Mouse (Mus musculus): ENCODE results near the gene Nr1d1. TPM values are rescaled to one million over a fixed set of nuclear protein-coding genes. Genes with fewer than 3 reads are reported as not detected.
A peak's percentile ranks its signal among the peaks of the same experiment; 100 is the strongest.

The Nr1d1 gene
- polyA plus RNA-seq, 1 experiment from 2014 or later = 6.4 TPM

DNA sequence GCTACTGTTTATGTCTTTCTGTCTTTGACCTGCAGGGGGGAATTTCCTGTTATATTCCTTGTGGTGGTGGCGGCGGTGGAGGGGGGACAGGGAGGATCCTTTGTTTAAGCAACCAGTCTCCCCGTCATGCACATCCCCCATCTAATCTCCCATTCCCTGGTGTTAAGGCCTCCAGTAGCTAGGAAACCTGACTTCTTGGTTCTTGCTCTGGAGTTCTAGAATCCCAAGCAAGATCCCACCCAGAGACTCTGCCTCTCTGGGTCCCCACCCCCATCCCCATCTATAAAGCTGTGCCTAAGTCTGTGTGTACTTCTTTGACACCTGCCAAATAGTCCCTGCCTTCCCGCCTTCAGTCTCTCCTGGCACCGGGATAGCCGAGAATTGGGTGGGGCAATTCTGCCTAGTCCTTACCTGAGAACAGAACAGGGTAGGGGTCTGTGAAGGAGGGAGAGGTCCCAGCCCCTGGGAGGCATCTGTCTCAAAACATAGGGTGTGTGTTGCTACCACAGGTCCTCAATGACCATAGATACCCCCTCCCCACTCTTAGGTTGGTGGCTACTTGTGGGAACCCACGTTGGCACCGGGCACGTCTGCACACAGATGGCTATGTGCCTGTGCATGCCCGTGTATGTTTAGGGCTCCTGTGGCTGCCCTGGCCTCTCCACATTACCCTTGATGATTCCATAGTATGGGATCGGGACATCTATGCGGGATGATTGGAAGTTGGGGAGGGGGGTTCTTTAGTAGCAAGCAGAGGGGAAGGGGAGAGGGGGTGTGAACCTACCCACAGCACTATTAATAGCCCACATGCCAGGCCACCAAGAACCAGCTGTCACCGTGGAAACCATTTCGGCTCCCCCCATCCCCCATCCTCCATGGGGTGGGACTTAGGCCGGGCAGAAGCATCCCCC is 26.4 kb downstream of the Nr1d1 start:
- Histone ChIP-seq H3K27me3 (replicated peaks) (no peaks in the 10 kb centered on the region), H3K9ac (peak overlapping the region; percentile 76), H3K27ac (replicated peaks) (peak overlapping the region; percentile 92), H3K9me3 (no peaks in the 10 kb centered on the region), H3K4me2 (peak overlapping the region; percentile 64), H3K36me3 (peaks cover 9% of the 10 kb centered on the region), H3K4me1 (peaks cover 99% of the 10 kb centered on the region), H3K4me3 (peak overlapping the region; percentile 18)
- WGBS = 29% methylated on average over 15 of the region's 15 CpGs
- ATAC-seq (ENCODE audit: extremely low read depth, insufficient number of reproducible peaks, low FRiP score, low TSS enrichment) = no peak

GRCm38 (mm10) chr11:98747804-98748505 is 27.2 kb downstream of the Nr1d1 start:
- H3K4me2 ChIP-seq = peak overlapping the region; percentile 64
- H3K27me3 ChIP-seq (replicated peaks) = no peaks in the 10 kb centered on the region
- peak overlapping the region; percentile 18; the same call in 1 of the 2 replicates for H3K4me3 ChIP-seq
- no peaks in the 10 kb centered on the region for H3K9me3 ChIP-seq
- no peak for ATAC-seq (ENCODE audit: extremely low read depth, insufficient number of reproducible peaks, low FRiP score, low TSS enrichment)
- peak overlapping the region; percentile 76 for H3K9ac ChIP-seq
- WGBS = 41% methylated on average over 6 of the region's 6 CpGs
- 0 out of 2 replicates have a peak, but pooled peaks cover 1% of the 10 kb centered on the region for H3K36me3 ChIP-seq
- peak overlapping the region; percentile 92 for H3K27ac ChIP-seq (replicated peaks)
- peaks cover 99% of the 10 kb centered on the region for H3K4me1 ChIP-seq

GRCm38 (mm10) chr11:98746855-98747693 is 28.1 kb downstream of the Nr1d1 start:
- Histone ChIP-seq H3K4me2 (peak overlapping the region; percentile 68), H3K4me3 (peak overlapping the region; percentile 35), H3K4me1 (peaks cover 94% of the 10 kb centered on the region), H3K27ac (replicated peaks) (peak overlapping the region; percentile 92), H3K27me3 (replicated peaks) (no peaks in the 10 kb centered on the region), H3K36me3 (no peaks in the 10 kb centered on the region), H3K9me3 (no peaks in the 10 kb centered on the region), H3K9ac (peak overlapping the region; percentile 76)
- peak; percentile 16; the same call in 1 of the 2 replicates for ATAC-seq (ENCODE audit: extremely low read depth, insufficient number of reproducible peaks, low FRiP score, low TSS enrichment)
- WGBS = 4% methylated on average over 19 of the region's 19 CpGs

DNA sequence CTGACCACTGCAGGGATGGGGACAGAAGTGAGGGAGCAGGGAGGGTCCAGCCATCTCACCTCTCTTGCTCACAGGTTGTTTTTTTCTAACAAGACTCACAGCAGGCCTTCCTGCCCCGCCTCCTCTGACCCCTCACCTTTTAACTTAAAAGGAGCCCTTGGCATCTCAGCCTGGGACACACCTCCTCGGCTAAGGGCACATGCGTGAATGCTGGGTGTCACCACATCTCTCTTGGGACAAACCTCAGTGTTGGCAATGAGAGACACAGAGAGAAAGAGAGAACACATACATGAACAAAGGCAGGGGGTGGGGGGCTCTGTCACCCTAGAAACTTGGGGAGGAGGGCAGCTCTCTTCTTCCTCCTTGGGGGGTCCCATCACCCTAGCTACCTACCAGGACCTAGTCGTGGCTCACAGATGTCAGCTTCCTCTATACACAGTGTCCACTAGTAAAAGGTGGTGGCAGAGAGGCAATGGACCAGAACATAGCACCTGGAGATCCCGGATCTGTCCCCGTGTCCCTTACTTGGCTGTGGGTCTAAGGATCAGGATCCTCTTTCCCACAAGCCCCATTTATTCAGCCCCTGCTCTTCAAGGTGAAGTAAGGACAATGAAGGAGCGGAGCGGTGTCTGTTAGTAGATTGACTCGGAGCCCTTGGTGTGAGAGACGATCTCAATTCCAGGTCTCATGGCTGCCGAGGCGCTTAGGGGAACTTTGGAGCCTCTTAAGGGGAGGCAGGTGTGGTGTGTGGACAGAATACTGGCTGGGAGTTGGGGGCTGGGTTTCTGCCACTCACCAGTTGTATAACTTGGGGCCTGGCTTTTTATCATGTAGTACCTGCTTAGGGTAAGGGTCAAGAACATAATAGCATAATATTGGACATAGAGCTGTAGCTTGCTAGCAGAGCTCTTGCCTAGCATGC is 28.9 kb downstream of the Nr1d1 start:
- H3K4me1 ChIP-seq = peaks cover 87% of the 10 kb centered on the region
- no peak for ATAC-seq (ENCODE audit: extremely low read depth, insufficient number of reproducible peaks, low FRiP score, low TSS enrichment)
- WGBS = 36% methylated on average over 12 of the region's 12 CpGs
- no peaks in the 10 kb centered on the region for H3K36me3 ChIP-seq
- peak overlapping the region; percentile 92 for H3K27ac ChIP-seq (replicated peaks)
- peak overlapping the region; percentile 35 for H3K4me3 ChIP-seq
- peak overlapping the region; percentile 76 for H3K9ac ChIP-seq
- H3K4me2 ChIP-seq = peak overlapping the region; percentile 68
- no peaks in the 10 kb centered on the region for H3K27me3 ChIP-seq (replicated peaks)
- no peaks in the 10 kb centered on the region for H3K9me3 ChIP-seq

GRCm38 (mm10) chr11:98744456-98745019 is 30.6 kb downstream of the Nr1d1 start:
- WGBS = 26% methylated on average over 7 of the region's 7 CpGs
- H3K9ac ChIP-seq = peak overlapping the region; percentile 95

GRCm38 (mm10) chr11:98743655-98744345 is 31.3 kb downstream of the Nr1d1 start:
- Histone ChIP-seq H3K27me3 (replicated peaks) (no peaks in the 10 kb centered on the region), H3K4me2 (peak overlapping the region; percentile 79), H3K36me3 (no peaks in the 10 kb centered on the region), H3K4me3 (peak overlapping the region; percentile 79), H3K9me3 (no peaks in the 10 kb centered on the region), H3K4me1 (peaks cover 83% of the 10 kb centered on the region), H3K27ac (replicated peaks) (peak overlapping the region; percentile 96), H3K9ac (peak overlapping the region; percentile 95)
- ATAC-seq (ENCODE audit: extremely low read depth, insufficient number of reproducible peaks, low FRiP score, low TSS enrichment) = no peak
- 5% methylated on average over 9 of the region's 9 CpGs for WGBS

More at GRCm38 (mm10) chr11:98744456-98745019, 30.6 kb downstream of the Nr1d1 start:
- Histone ChIP-seq H3K4me3 (peak overlapping the region; percentile 79), H3K4me1 (peaks cover 84% of the 10 kb centered on the region), H3K27me3 (replicated peaks) (no peaks in the 10 kb centered on the region), H3K4me2 (peak overlapping the region; percentile 79), H3K36me3 (no peaks in the 10 kb centered on the region), H3K9me3 (no peaks in the 10 kb centered on the region), H3K27ac (replicated peaks) (peak overlapping the region; percentile 96)
- no peak for ATAC-seq (ENCODE audit: extremely low read depth, insufficient number of reproducible peaks, low FRiP score, low TSS enrichment)

GRCm38 (mm10) chr11:98742397-98743291 is 32.5 kb downstream of the Nr1d1 start:
- no peaks in the 10 kb centered on the region for H3K9me3 ChIP-seq
- H3K4me1 ChIP-seq = peaks cover 74% of the 10 kb centered on the region
- H3K4me3 ChIP-seq = peak overlapping the region; percentile 79
- H3K27me3 ChIP-seq (replicated peaks) = no peaks in the 10 kb centered on the region
- peak overlapping the region; percentile 96 for H3K27ac ChIP-seq (replicated peaks)
- H3K9ac ChIP-seq = peak overlapping the region; percentile 95
- no peak for ATAC-seq (ENCODE audit: extremely low read depth, insufficient number of reproducible peaks, low FRiP score, low TSS enrichment)
- peak overlapping the region; percentile 79 for H3K4me2 ChIP-seq
- H3K36me3 ChIP-seq = no peaks in the 10 kb centered on the region
- 1% methylated on average over 21 of the region's 21 CpGs for WGBS

- Histone ChIP-seq H3K4me2 (peak overlapping the region; percentile 79), H3K9me3 (no peaks in the 10 kb centered on the region), H3K36me3 (no peaks in the 10 kb centered on the region), H3K27ac (replicated peaks) (peak overlapping the region; percentile 96), H3K4me1 (peaks cover 66% of the 10 kb centered on the region), H3K9ac (peak overlapping the region; percentile 95), H3K4me3 (peak overlapping the region; percentile 79), H3K27me3 (replicated peaks) (no peaks in the 10 kb centered on the region)
- peak; percentile 67; the same call in 1 of the 2 replicates for ATAC-seq (ENCODE audit: extremely low read depth, insufficient number of reproducible peaks, low FRiP score, low TSS enrichment)
- under 1% methylated on average over 67 of the region's 86 CpGs for WGBS
Measured at GRCm38 (mm10) chr11:98741622-98742396, 33.3 kb downstream of the Nr1d1 start.

All from heart, embryonic 13.5 days (tissue).